Mouse (Mus musculus) hindbrain, embryonic 10.5 days (tissue): Measurements from ENCODE around the gene Inpp5a. TPM values are rescaled to one million over a fixed set of nuclear protein-coding genes. Genes with fewer than 3 reads are reported as not detected.
"Not testable (repeated sequence)": the region's sequence is repeated elsewhere in the genome, so short reads cannot be mapped to it uniquely, and the experiment has no call there.

Source experiments
- DNase-seq: peaks from one replicate; pipeline ENCODE4 v3.0.0-alpha.2; 2017; ENCODE audit warnings: low spot score
- H3K27ac ChIP-seq: fragments of 300-500 bp; sonication (generic); 2 replicates; pipeline ENCODE4 v1.5.1; 2016; ENCODE audit warnings: mild to moderate bottlenecking, moderate library complexity
- H3K27me3 ChIP-seq: fragments of 300-500 bp; sonication (generic); 2 replicates; pipeline ENCODE4 v1.6.1; 2016; ENCODE audit warnings: mild to moderate bottlenecking; ENCODE audit not compliant: poor library complexity, insufficient read depth, severe bottlenecking
- H3K36me3 ChIP-seq: fragments of 300-500 bp; sonication (generic); 2 replicates; pipeline ENCODE4 v1.6.1; 2016; ENCODE audit warnings: mild to moderate bottlenecking, moderate library complexity
- H3K4me1 ChIP-seq: fragments of 300-500 bp; sonication (generic); replicated peaks from 2 replicates; pipeline ENCODE4 v1.6.1; 2016; ENCODE audit warnings: mild to moderate bottlenecking
- H3K4me3 ChIP-seq: fragments of 300-500 bp; sonication (generic); 2 replicates; pipeline ENCODE4 v1.5.1; 2016; ENCODE audit warnings: mild to moderate bottlenecking, moderate library complexity
- H3K9me3 ChIP-seq: fragments of 300-500 bp; sonication (generic); 2 replicates; pipeline ENCODE4 v1.6.1; 2016; ENCODE audit warnings: mild to moderate bottlenecking, moderate library complexity
- WGBS: fragments of 180-500 bp; shearing (Covaris S2); methylation state at CpG from one replicate; pipeline ENCODE4 v1.1.7; 2016; 5-methylcytosine and 5-hydroxymethylcytosine counted together
- polyA plus RNA-seq: library from polyadenylated mRNA; unstranded; fragments of >200 nt; fragmentation: Nextera tagmentation; extraction: Ambion mirVana; gene quantifications from 2 replicates; pipeline ENCODE4 v1.2.1, GENCODE M21; 2016

Gene Inpp5a
- polyA plus RNA-seq, 1 experiment from 2014 or later, result 19.0 TPM

- H3K27ac ChIP-seq, result peak overlapping the region; percentile 50; the same call in 1 of the 2 replicates
- H3K27me3 ChIP-seq, result no peaks in the 10 kb centered on the region
- no peaks in the 10 kb centered on the region for H3K9me3 ChIP-seq
- H3K36me3 ChIP-seq, result no peaks in the 10 kb centered on the region
- H3K4me1 ChIP-seq, result peaks cover 21% of the 10 kb centered on the region
- no peak overlapping the region for H3K4me3 ChIP-seq
- WGBS, result 80% methylated on average over 3 of the region's 3 CpGs
- DNase-seq, result no peak
Observed at GRCm38 (mm10) chr7:139413400-139413799, 24.5 kb downstream of the Inpp5a start.

GRCm38 (mm10) chr7:139415616-139416225 is 26.8 kb downstream of the Inpp5a start:
- H3K27me3 ChIP-seq, result no peaks in the 10 kb centered on the region
- H3K4me3 ChIP-seq, result no peak overlapping the region
- DNase-seq, result no peak
- no peak overlapping the region for H3K27ac ChIP-seq
- H3K4me1 ChIP-seq, result peaks cover 21% of the 10 kb centered on the region
- H3K9me3 ChIP-seq, result no peaks in the 10 kb centered on the region
- H3K36me3 ChIP-seq, result no peaks in the 10 kb centered on the region

- no peaks in the 10 kb centered on the region for H3K36me3 ChIP-seq
- no peak for DNase-seq
- no peak overlapping the region for H3K4me3 ChIP-seq
- no peaks in the 10 kb centered on the region for H3K27me3 ChIP-seq
- peaks cover 21% of the 10 kb centered on the region for H3K4me1 ChIP-seq
- no peaks in the 10 kb centered on the region for H3K9me3 ChIP-seq
- 100% methylated on average over 1 of the region's 1 CpGs for WGBS
- H3K27ac ChIP-seq, result no peak overlapping the region
Observed at GRCm38 (mm10) chr7:139418371-139418770, 29.5 kb downstream of the Inpp5a start.

GRCm38 (mm10) chr7:139422827-139423226 is 33.9 kb downstream of the Inpp5a start:
- no peak for DNase-seq
- peaks cover 6% of the 10 kb centered on the region; the same call in 1 of the 2 replicates for H3K9me3 ChIP-seq
- H3K4me1 ChIP-seq, result no peaks in the 10 kb centered on the region
- no peak overlapping the region for H3K4me3 ChIP-seq
- WGBS, result 92% methylated on average over 6 of the region's 6 CpGs
- H3K36me3 ChIP-seq, result peaks cover 11% of the 10 kb centered on the region
- no peaks in the 10 kb centered on the region for H3K27me3 ChIP-seq
- H3K27ac ChIP-seq, result no peak overlapping the region

DNA sequence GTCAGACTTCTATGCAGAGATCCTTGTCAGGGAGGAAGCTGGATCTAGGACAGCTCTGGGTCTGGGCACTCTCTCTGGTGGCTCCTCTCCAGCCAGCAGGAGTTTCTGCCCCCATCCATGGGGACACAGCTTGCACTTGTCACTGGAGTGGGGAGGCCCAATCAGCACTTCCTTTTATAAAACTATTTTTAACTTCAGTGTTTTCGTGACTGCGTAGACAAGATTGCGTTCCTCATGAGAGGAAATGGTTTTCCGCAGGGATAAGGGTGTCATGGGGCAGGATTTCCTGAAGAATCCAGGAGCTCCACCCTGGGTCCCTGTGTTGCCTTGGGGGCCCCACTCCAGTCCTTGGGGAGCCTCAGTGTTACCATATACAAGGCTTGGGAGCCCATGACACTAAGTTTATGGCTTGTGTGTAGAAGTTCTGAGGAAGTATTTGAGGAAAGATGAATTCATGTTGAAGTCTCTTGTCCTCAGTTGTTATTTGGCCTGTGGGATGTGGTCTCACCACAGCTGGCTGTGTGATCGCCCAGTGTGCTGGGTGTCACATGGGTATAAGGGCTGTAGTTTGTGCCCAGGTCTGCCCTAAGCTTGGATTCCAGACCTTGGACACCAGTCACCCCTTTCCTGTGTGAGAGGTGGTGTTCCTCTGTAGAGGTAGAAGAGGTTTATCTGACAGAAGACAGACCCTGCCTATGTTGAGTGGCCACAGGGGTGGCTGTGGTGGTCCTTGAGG is 45.4 kb downstream of the Inpp5a start:
- Histone ChIP-seq H3K4me3 (no peak overlapping the region), H3K27ac (no peak overlapping the region), H3K36me3 (no peaks in the 10 kb centered on the region), H3K4me1 (peaks cover 21% of the 10 kb centered on the region), H3K9me3 (no peaks in the 10 kb centered on the region), H3K27me3 (no peaks in the 10 kb centered on the region)
- WGBS, result 95% methylated on average over 5 of the region's 5 CpGs
- no peak for DNase-seq

DNA sequence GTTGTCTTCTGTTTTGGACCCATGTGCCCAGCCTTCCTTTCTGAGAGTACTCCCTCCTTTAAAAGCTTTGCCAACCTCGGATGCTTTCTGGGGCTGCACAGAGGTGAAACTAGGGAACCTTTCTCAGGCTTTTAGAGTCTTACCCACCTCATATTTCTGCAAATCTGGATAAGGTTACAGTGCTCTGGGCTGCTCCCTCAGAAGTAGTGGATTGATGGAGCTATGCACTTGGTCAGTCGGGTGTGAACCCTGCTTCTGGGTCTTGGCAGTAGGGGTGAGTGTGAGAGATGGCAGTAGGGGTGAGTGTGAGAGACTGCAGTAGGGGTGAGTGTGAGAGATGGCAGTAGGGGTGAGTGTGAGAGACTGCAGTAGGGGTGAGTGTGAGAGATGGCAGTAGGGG is 46.0 kb downstream of the Inpp5a start:
- peaks cover 21% of the 10 kb centered on the region for H3K4me1 ChIP-seq
- H3K27ac ChIP-seq, H3K36me3 ChIP-seq, H3K9me3 ChIP-seq, DNase-seq, H3K4me3 ChIP-seq, H3K27me3 ChIP-seq: not testable (repeated sequence)
- 91% methylated on average over 2 of the region's 2 CpGs for WGBS

DNA sequence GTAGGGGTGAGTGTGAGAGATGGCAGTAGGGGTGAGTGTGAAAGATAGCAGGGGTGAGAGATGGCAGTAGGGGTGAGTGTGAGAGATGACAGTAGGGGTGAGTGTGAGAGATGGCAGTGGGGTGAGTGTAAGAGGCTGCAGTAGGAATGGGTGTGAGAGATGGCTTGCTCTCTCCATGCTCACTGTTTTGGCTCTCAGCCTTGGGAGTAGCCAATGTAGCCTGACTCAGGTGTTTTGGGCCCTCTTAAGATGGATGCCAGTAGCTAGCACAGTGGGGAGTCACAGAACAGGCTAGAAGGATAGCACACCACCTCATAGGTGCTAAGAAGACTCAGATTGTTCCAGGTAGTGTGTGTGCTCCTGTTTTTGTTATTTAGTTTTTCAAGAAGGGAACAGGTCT is 46.8 kb downstream of the Inpp5a start:
- Histone ChIP-seq H3K4me3 (no peak overlapping the region), H3K27ac (no peak overlapping the region), H3K27me3 (no peaks in the 10 kb centered on the region), H3K9me3 (no peaks in the 10 kb centered on the region), H3K36me3 (no peaks in the 10 kb centered on the region), H3K4me1 (peaks cover 28% of the 10 kb centered on the region)
- DNase-seq, result no peak

DNA sequence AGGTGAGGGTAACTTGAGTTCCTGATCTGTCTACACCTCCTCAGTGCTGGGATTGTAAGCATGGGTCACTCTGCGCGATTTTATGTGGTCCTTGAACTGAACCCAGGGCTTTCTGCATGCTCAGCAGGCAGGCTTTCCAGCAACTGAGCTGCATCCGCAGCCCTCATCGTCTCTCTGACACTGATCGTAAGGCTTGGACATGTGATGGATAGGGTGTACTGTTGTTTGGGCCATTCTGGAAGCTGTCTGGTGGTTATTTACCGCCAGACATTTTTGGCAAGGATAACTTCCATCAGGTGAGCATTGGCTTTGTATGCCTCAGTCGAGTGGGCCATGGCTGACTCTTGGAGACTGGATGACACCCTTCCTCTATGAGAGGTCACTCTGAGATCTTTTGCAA is 48.0 kb downstream of the Inpp5a start:
- no peak for DNase-seq
- Histone ChIP-seq H3K27ac (no peak overlapping the region), H3K27me3 (no peaks in the 10 kb centered on the region), H3K4me3 (no peak overlapping the region), H3K36me3 (no peaks in the 10 kb centered on the region), H3K9me3 (no peaks in the 10 kb centered on the region), H3K4me1 (peaks cover 40% of the 10 kb centered on the region)
- WGBS, result 91% methylated on average over 7 of the region's 7 CpGs

DNA sequence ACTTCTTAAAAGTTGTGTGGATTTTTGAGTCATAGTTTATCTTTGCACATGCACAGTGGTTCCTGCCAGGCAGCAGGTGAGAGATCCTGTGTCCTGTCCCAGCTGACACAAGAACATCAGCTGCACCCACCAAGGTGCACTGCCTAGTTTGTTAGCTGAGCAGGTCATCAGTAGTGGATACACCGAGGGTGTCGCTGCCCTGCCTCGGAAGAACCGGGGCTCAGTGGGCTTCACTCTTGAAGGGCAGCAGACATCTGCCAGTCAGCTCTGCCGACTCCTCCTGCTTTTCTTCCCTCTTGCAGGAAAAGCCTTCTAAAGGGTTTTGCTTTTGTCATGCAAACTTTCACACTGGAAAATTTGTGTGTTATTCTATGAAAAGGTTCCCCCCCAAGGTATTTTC is 48.6 kb downstream of the Inpp5a start:
- Histone ChIP-seq H3K36me3 (no peaks in the 10 kb centered on the region), H3K4me1 (peaks cover 41% of the 10 kb centered on the region), H3K9me3 (no peaks in the 10 kb centered on the region), H3K27me3 (no peaks in the 10 kb centered on the region), H3K4me3 (no peak overlapping the region), H3K27ac (no peak overlapping the region)
- WGBS, result 71% methylated on average over 5 of the region's 5 CpGs
- DNase-seq, result no peak

- no peaks in the 10 kb centered on the region for H3K27me3 ChIP-seq
- H3K4me1 ChIP-seq, result peaks cover 41% of the 10 kb centered on the region
- DNase-seq, result no peak
- 62% methylated on average over 9 of the region's 9 CpGs for WGBS
- no peaks in the 10 kb centered on the region for H3K9me3 ChIP-seq
- no peaks in the 10 kb centered on the region for H3K36me3 ChIP-seq
- H3K4me3 ChIP-seq, result no peak overlapping the region
- H3K27ac ChIP-seq, result no peak overlapping the region
Observed at GRCm38 (mm10) chr7:139437926-139438600, 49.2 kb downstream of the Inpp5a start.

DNA sequence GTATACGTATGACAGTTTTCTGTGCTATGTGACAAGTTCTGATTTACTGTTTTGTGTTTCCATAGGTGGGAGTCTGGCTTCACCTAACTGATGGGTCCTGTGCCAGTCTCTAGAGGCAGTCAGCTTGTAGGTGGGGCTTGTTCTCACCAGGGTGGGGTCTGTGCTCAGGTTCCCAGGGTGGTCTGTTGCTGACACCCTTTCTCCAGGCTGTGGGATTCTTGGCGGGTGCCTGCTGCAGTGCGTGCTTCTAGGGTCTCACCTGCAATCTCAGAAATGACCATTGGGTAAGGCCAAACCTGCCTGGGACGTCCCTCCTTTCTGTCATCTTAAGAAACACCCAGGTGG is 49.7 kb downstream of the Inpp5a start:
- Histone ChIP-seq H3K4me1 (peaks cover 41% of the 10 kb centered on the region), H3K27me3 (no peaks in the 10 kb centered on the region), H3K4me3 (no peak overlapping the region), H3K27ac (no peak overlapping the region), H3K36me3 (no peaks in the 10 kb centered on the region), H3K9me3 (no peaks in the 10 kb centered on the region)
- DNase-seq, result no peak
- 74% methylated on average over 4 of the region's 4 CpGs for WGBS

DNA sequence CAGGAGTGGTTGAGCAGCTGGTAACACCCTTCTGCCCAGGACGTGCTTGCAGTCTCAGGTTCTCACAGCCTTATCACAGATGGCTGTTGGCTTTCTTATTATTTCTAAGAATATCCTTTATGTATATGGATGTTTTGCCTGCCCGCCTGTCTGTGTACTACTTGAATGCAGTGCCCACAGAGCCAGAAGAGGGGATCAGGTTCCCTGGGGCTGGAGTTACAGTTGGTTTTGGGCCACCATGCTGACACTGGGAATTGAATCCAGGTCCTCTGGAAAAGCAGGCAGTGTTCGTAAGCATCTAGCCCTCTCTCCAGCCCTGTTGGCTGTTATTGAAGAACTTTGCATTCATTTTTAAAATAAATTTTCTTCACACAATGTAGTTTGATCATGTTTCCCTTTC is 50.1 kb downstream of the Inpp5a start:
- 54% methylated on average over 3 of the region's 3 CpGs for WGBS
- Histone ChIP-seq H3K36me3 (no peaks in the 10 kb centered on the region), H3K4me1 (peaks cover 41% of the 10 kb centered on the region), H3K4me3 (no peak overlapping the region), H3K27me3 (no peaks in the 10 kb centered on the region), H3K9me3 (no peaks in the 10 kb centered on the region), H3K27ac (no peak overlapping the region)
- DNase-seq, result no peak
